Mouse (Mus musculus) embryo, embryonic 10 days (tissue): ENCODE data around the gene Cfap73.

Experiments used
- DNase-seq: peaks from one replicate; pipeline ENCODE4 v3.0.0-alpha.2; 2015; ENCODE audit warnings: low spot score

Gene Cfap73

GRCm38 (mm10) chr5:120647814-120648491, 13.9 kb upstream of the Cfap73 start:
- DNase-seq = no peak

DNA sequence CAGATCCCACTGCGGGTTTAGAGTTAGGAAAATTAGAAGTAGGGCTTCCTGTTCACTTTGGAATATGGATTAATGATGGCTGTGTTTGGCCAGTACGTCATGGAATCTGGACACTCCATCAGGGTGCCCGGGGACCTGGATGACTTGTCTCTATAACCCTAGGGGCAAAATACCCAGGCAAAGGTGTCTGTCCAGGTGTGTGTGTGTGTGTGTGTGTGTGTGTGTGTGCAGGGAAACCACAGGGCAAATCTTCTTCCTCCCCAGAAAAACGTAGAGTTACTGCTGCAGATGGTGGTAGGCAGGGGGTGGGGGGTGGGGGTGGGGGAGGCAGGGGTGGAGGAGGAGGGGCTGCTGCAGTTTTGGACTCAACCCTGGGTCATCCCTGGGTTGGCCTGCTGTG, 13.3 kb upstream of the Cfap73 start:
- no peak for DNase-seq

GRCm38 (mm10) chr5:120645851-120646250, 11.8 kb upstream of the Cfap73 start:
- DNase-seq = no peak

- no peak for DNase-seq
Measured at GRCm38 (mm10) chr5:120644227-120644626, 10.2 kb upstream of the Cfap73 start.

- no peak for DNase-seq
Measured at GRCm38 (mm10) chr5:120643365-120644085, 9.5 kb upstream of the Cfap73 start.

- DNase-seq = no peak
Measured at GRCm38 (mm10) chr5:120640094-120640493, 6.1 kb upstream of the Cfap73 start.

GRCm38 (mm10) chr5:120635633-120636032, 1.6 kb upstream of the Cfap73 start:
- DNase-seq = no peak

- DNase-seq = no peak
Measured at GRCm38 (mm10) chr5:120634860-120635259, 825 bp upstream of the Cfap73 start.

GRCm38 (mm10) chr5:120631892-120632291, 2.1 kb downstream of the Cfap73 start:
- no peak for DNase-seq

DNA sequence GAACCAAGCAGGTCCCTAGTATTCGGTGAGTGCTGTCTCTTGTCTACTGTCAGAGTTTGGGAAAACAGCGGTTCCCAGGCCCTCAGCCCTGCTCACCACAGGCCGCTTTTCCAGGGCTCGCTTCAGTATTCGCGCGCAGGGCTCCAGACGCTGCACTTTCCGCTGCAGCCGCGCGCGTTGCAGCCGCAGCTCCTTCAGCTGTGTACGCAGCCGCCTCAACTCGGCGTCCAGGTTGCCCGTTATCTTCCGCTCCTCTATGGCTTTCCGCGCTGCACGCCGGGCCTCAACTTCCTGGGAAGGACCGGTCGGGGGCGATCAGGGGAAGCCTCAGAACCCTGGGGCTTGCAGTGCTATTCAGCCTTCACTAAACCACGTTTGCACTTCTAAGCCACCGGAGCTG, 2.9 kb downstream of the Cfap73 start:
- peak; percentile 45 for DNase-seq

- no peak for DNase-seq
Measured at GRCm38 (mm10) chr5:120628624-120629023, 5.4 kb downstream of the Cfap73 start.

GRCm38 (mm10) chr5:120627515-120628300, 6.3 kb downstream of the Cfap73 start:
- no peak for DNase-seq

GRCm38 (mm10) chr5:120626399-120626798, 7.6 kb downstream of the Cfap73 start:
- DNase-seq = peak; percentile 58

DNA sequence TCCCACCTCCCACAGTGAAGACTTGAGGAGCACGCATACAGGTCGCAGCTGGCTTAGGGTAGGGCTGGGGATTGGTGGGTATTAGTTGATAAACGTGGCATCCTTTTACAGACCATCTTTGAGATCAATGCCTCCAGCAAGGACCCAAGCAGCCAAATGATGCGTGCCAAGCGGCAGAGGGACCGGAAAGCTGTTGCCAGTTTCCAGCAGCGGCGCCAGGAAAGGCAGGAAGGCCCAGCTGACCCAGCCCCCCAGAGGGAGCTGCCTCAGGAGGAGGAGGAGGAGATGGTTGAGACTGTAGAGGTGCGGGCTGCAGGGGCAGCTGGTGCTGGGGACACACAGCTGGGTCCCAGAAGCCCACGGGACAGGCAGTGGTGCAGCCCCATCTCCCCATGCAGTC, 9.6 kb downstream of the Cfap73 start:
- DNase-seq = no peak

GRCm38 (mm10) chr5:120622198-120622851, 11.7 kb downstream of the Cfap73 start:
- DNase-seq = no peak

DNA sequence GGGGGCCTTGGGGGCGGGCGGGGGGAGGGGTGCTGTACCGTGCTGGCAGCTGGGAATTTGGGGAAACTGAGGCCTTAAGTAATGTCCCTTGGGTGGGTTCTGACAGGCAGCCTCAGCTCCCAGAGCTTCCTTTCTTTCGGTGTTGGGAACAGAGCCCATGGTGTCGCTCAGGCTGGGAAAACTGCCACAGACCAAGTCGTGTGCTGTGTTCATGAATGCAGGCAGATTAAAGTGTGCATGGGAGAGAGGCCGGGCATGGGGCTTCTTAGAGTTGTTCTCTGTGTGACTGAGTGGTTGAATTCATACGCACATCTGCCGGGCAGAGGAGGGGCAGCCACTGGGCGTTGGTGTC, 12.2 kb downstream of the Cfap73 start:
- DNase-seq = no peak

- DNase-seq = no peak
Measured at GRCm38 (mm10) chr5:120621078-120621765, 12.8 kb downstream of the Cfap73 start.

DNA sequence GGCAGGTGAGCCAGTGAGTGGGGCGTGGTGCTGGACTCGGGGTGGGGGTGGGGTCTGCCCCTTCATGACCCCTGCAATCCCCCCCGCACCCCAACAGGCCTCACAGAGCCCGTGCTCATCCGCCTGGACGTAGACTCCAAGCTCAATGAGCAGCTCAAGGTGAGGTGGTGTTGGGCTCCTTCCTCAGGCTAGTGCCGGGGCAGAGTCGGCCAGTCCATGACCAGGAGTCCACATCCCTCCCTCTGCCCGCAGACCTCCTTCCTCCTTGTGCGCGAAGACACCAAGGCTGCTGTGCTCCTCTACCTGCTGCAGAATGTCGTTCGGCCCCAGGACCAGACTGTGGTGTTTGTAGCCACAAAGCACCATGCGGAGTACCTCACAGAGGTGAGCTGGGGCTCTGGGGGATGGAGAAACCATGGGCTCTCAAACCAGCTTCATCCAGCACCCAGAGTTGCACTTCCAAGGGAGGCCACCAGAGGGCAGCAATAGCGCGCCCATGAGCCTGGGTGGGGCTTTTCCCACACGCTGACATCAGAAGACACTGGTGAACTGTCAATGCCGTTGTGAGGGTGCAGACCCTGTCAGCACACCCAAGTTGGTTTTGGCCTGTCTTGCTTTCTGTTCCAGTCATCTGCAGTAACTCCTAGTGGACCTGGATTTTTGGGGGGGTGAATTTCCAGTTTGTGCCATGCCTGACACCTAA, 13.5 kb downstream of the Cfap73 start:
- DNase-seq = peak; percentile 82

- DNase-seq = peak; percentile 77
Measured at GRCm38 (mm10) chr5:120619201-120619600, 14.8 kb downstream of the Cfap73 start.

DNA sequence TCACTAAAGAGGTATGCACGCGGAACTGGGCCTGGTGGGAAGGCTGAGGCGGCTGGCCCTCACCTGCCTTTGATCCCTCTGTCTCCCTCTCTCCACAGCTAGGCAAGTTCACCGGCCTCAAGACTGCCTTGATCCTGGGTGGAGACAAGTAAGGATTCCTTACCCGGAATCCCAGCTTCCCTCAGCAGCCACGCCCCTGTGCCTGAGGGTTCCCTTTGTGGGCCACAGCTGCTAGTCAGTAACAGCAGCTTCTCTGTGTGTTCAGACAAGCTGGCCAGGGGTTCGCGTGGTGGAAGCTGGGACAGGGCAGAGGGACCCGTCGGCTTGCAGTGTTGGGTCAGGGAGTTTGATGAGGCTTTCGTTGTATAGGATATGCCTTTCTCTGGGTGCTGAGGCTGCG, 15.3 kb downstream of the Cfap73 start:
- DNase-seq = no peak

DNA sequence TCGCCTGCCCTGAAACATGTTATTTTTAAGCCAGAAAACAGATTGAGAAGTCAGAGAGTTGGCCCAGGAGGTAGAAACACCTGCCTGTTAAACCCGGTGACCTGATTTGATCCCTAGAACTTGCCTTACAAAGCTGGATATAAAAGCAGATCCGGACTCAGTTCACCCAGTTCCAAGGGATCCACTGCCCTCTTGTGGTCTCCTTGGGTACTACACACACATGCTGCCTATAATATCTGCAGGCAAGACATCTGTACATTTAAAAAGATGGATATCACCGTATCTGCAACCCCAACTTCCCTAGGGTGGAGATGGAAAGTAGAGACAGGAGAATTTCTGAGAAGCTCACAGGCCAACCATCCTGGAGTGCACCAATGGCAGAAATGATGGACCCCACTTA, 18.1 kb downstream of the Cfap73 start:
- no peak for DNase-seq
